Mouse (Mus musculus) midbrain, postnatal 0 days (tissue): ENCODE measurements at regions not wholly inside any gene's neighbourhood (a gene's known extent, or its start where the extent isn't known, plus 50 kb on each side); places are given as distances from the start of the nearest gene placed in this dataset.
A peak's percentile ranks its signal among the peaks of the same experiment; 100 is the strongest.

Experiments
- ATAC-seq: fragments of 200-750 bp; cut with Nextera tagmentation; 2 replicates; pipeline ENCODE4 v1.8.0; 2017; ENCODE audit warnings: moderate number of reproducible peaks, mild to moderate bottlenecking, moderate TSS enrichment, moderate library complexity; ENCODE audit not compliant: low FRiP score
- DNase-seq: peaks from one replicate; pipeline ENCODE4 v3.0.0-alpha.2; 2015; ENCODE audit warnings: low spot score
- H3K27ac ChIP-seq: fragments of 300-500 bp; sonication (generic); 2 replicates; pipeline ENCODE4 v1.5.1; 2014; ENCODE audit warnings: low read depth, mild to moderate bottlenecking, low read length, mixed read lengths
- H3K27me3 ChIP-seq: fragments of 300-500 bp; sonication (generic); 2 replicates; pipeline ENCODE4 v1.6.1; 2014; ENCODE audit warnings: low read length, control low read depth, mixed read lengths; ENCODE audit not compliant: insufficient read depth
- H3K36me3 ChIP-seq: fragments of 300-500 bp; sonication (generic); 2 replicates; pipeline ENCODE4 v1.6.1; 2014; ENCODE audit warnings: low read length, control low read depth, mixed read lengths; ENCODE audit not compliant: insufficient read depth
- H3K4me1 ChIP-seq: fragments of 300-500 bp; sonication (generic); 2 replicates; pipeline ENCODE4 v1.6.1; 2014; ENCODE audit warnings: mild to moderate bottlenecking, control low read depth, antibody characterized with exemption, low read length, mixed read lengths; ENCODE audit not compliant: insufficient read depth
- H3K4me2 ChIP-seq: fragments of 300-500 bp; sonication (generic); 2 replicates; pipeline ENCODE4 v1.6.1; 2014; ENCODE audit warnings: low read depth, mild to moderate bottlenecking, low read length, mixed read lengths; ENCODE audit not compliant: poor library complexity, severe bottlenecking
- H3K4me3 ChIP-seq: fragments of 300-500 bp; sonication (generic); 2 replicates; pipeline ENCODE4 v1.5.1; 2014; ENCODE audit warnings: low read depth, mild to moderate bottlenecking, low read length, moderate library complexity
- H3K9ac ChIP-seq: fragments of 300-500 bp; sonication (generic); replicated peaks from 2 replicates; pipeline ENCODE4 v1.6.1; 2014; ENCODE audit warnings: mild to moderate bottlenecking, low read length, moderate library complexity, mixed read lengths; ENCODE audit not compliant: poor library complexity, severe bottlenecking
- H3K9me3 ChIP-seq: fragments of 300-500 bp; sonication (generic); 2 replicates; pipeline ENCODE4 v1.6.1; 2016; ENCODE audit warnings: low read length, control low read depth
- CTCF ChIP-seq: IDR thresholded peaks from 2 replicates; pipeline ENCODE4 v1.5.1; 2016; ENCODE audit warnings: antibody characterized with exemption, mild to moderate bottlenecking
- WGBS: fragments of 180-500 bp; shearing (Covaris S2); extraction: QIAGEN DNeasy Blood & Tissue Kit; methylation state at CpG from one replicate; pipeline ENCODE4 v1.1.7; 2014; 5-methylcytosine and 5-hydroxymethylcytosine counted together

GRCm38 (mm10) chrX:109686502-109687130, 490.1 kb downstream of the Gm6377 start:
- H3K9me3 ChIP-seq, result no peaks in the 10 kb centered on the region
- H3K4me3 ChIP-seq, result no peak overlapping the region
- WGBS, result 91% methylated on average over 4 of the region's 4 CpGs
- no peak overlapping the region for H3K4me2 ChIP-seq
- DNase-seq (no peak), ATAC-seq (no peak)
- no peak overlapping the region for H3K9ac ChIP-seq
- no peak overlapping the region for H3K27ac ChIP-seq
- no peaks in the 10 kb centered on the region for H3K36me3 ChIP-seq
- no peaks in the 10 kb centered on the region for H3K27me3 ChIP-seq
- no peaks in the 10 kb centered on the region for H3K4me1 ChIP-seq
- TF ChIP-seq CTCF, result no peak

GRCm38 (mm10) chrX:109734961-109735537, 538.5 kb downstream of the Gm6377 start:
- Histone ChIP-seq H3K4me1 (no peaks in the 10 kb centered on the region), H3K27ac (no peak overlapping the region), H3K27me3 (no peaks in the 10 kb centered on the region), H3K4me3 (no peak overlapping the region), H3K4me2 (no peak overlapping the region), H3K9me3 (no peaks in the 10 kb centered on the region), H3K9ac (no peak overlapping the region), H3K36me3 (no peaks in the 10 kb centered on the region)
- WGBS, result 46% methylated on average over 4 of the region's 4 CpGs
- no peak for ATAC-seq
- DNase-seq, result peak; percentile 53
- peak; percentile 68 for TF ChIP-seq CTCF

- no peak for TF ChIP-seq CTCF
- Histone ChIP-seq H3K4me1 (no peaks in the 10 kb centered on the region), H3K9me3 (no peaks in the 10 kb centered on the region), H3K4me2 (no peak overlapping the region), H3K4me3 (no peak overlapping the region), H3K36me3 (no peaks in the 10 kb centered on the region), H3K27me3 (no peaks in the 10 kb centered on the region), H3K9ac (no peak overlapping the region), H3K27ac (no peak overlapping the region)
- ATAC-seq, result no peak
- DNase-seq, result no peak
Observed at GRCm38 (mm10) chrX:109735967-109736366, 539.4 kb downstream of the Gm6377 start.
